Mouse (Mus musculus) MEL (cell line): ENCODE results near the gene Reep1. TPM values are rescaled to one million over a fixed set of nuclear protein-coding genes. Genes with fewer than 3 reads are reported as not detected.

Experiments used
- DNase-seq: peaks from one replicate; pipeline ENCODE4 v3.0.0; 2011; ENCODE audit warnings: low read depth, low spot score
- H3K27ac ChIP-seq: 2 replicates; pipeline ENCODE4 v1.5.1; 2012; ENCODE audit warnings: low read depth, mild to moderate bottlenecking, control low read depth, low read length, moderate library complexity; ENCODE audit not compliant: control insufficient read depth
- H3K27me3 ChIP-seq, 2 experiments: fragments of 150-350 bp in 1 of 2; sonication (generic) in 1 of 2; 2 replicates each; pipeline ENCODE4 v1.6.1; 2012; ENCODE audit warnings: low read length in 2 of 2, mild to moderate bottlenecking in 2 of 2, improper control_type of control experiment in 1 of 2, moderate library complexity in 1 of 2; ENCODE audit not compliant: insufficient read depth in 2 of 2, control insufficient read depth in 1 of 2
- H3K36me3 ChIP-seq, 2 experiments: 2 replicates each; pipeline ENCODE4 v1.6.1; 2012 to 2014; ENCODE audit warnings: low read length in 2 of 2, improper control_type of control experiment in 1 of 2, inconsistent platforms in 1 of 2, mild to moderate bottlenecking in 1 of 2; ENCODE audit not compliant: insufficient read depth in 2 of 2, control insufficient read depth in 1 of 2
- H3K4me1 ChIP-seq, 2 experiments: fragments of 150-350 bp in 1 of 2; sonication (generic) in 1 of 2; 2 replicates each; pipeline ENCODE4 v1.6.1; 2012; ENCODE audit warnings: low read length in 2 of 2, improper control_type of control experiment in 1 of 2, mild to moderate bottlenecking in 1 of 2; ENCODE audit not compliant: insufficient read depth in 2 of 2, control insufficient read depth in 1 of 2
- H3K4me3 ChIP-seq, 2 experiments: fragments of 150-350 bp in 1 of 2; sonication (generic) in 1 of 2; 2 replicates each; pipeline ENCODE4 v1.5.1; 2012; ENCODE audit warnings: low read depth in 2 of 2, low read length in 2 of 2, mild to moderate bottlenecking in 2 of 2, moderate library complexity in 2 of 2, control low read depth in 1 of 2, improper control_type of control experiment in 1 of 2; ENCODE audit not compliant: control insufficient read depth in 1 of 2, insufficient read depth in 1 of 2
- H3K79me2 ChIP-seq: 2 replicates; pipeline ENCODE4 v1.6.1; 2012; ENCODE audit warnings: mild to moderate bottlenecking, low read length, moderate library complexity; ENCODE audit not compliant: control insufficient read depth, poor library complexity, insufficient read depth
- H3K9ac ChIP-seq: 2 replicates; pipeline ENCODE4 v1.6.1; 2012; ENCODE audit warnings: low read depth, mild to moderate bottlenecking, control low read depth, low read length, moderate library complexity; ENCODE audit not compliant: control insufficient read depth, poor library complexity, severe bottlenecking
- H3K9me3 ChIP-seq: fragments of 150-350 bp; sonication (generic); replicated peaks from 2 replicates; pipeline ENCODE4 v1.6.1; 2012; ENCODE audit warnings: mild to moderate bottlenecking, low read length, improper control_type of control experiment, moderate library complexity; ENCODE audit not compliant: insufficient read depth
- BHLHE40 ChIP-seq: IDR thresholded peaks from 2 replicates; pipeline ENCODE4 v1.6.1; 2012; ENCODE audit warnings: low read depth, mild to moderate bottlenecking, inconsistent platforms, low read length, improper control_type of control experiment, borderline replicate concordance
- CHD1 ChIP-seq: IDR thresholded peaks from 2 replicates; pipeline ENCODE4 v1.6.1; 2012; ENCODE audit warnings: low read depth, mild to moderate bottlenecking, inconsistent platforms, low read length, improper control_type of control experiment
- CHD2 ChIP-seq: IDR thresholded peaks from 2 replicates; pipeline ENCODE4 v1.6.1; 2011; ENCODE audit warnings: low read length, improper control_type of control experiment
- CTCF ChIP-seq, 3 experiments: IDR thresholded peaks in 2 of 3; conservative IDR thresholded peaks in 1 of 3; 2 replicates each; pipeline ENCODE4 v1.5.1; 2011 to 2012; ENCODE audit warnings: low read length in 3 of 3, low read depth in 2 of 3, mild to moderate bottlenecking in 2 of 3, improper control_type of control experiment in 1 of 3, inconsistent platforms in 1 of 3, mixed read lengths in 1 of 3, moderate library complexity in 1 of 3; ENCODE audit not compliant: control insufficient read depth in 1 of 3, insufficient read depth in 1 of 3, poor library complexity in 1 of 3, severe bottlenecking in 1 of 3
- ELF1 ChIP-seq: IDR thresholded peaks from 2 replicates; pipeline ENCODE4 v1.6.1; 2014; ENCODE audit warnings: low read depth, mild to moderate bottlenecking, inconsistent platforms, low read length, improper control_type of control experiment, moderate library complexity
- EP300 ChIP-seq, 2 experiments: IDR thresholded peaks; 2 replicates each; pipeline ENCODE4 v1.6.1; 2011; ENCODE audit warnings: improper control_type of control experiment in 2 of 2, low read length in 2 of 2, low read depth in 1 of 2, mild to moderate bottlenecking in 1 of 2
- GATA1 ChIP-seq: IDR thresholded peaks from 2 replicates; pipeline ENCODE4 v1.6.1; 2011; ENCODE audit warnings: low read depth, low read length, improper control_type of control experiment
- HCFC1 ChIP-seq: IDR thresholded peaks from 2 replicates; pipeline ENCODE4 v1.6.1; 2012; ENCODE audit warnings: low read depth, mild to moderate bottlenecking, inconsistent platforms, low read length, improper control_type of control experiment, moderate library complexity
- JUND ChIP-seq: IDR thresholded peaks from 2 replicates; pipeline ENCODE4 v1.6.1; 2011; ENCODE audit warnings: low read depth, mild to moderate bottlenecking, improper control_type of control experiment, low read length
- KAT2A ChIP-seq: conservative IDR thresholded peaks from 2 replicates; pipeline ENCODE4 v1.6.1; 2012; ENCODE audit warnings: low read depth, low read length, improper control_type of control experiment, inconsistent platforms
- MAFK ChIP-seq: IDR thresholded peaks from 2 replicates; pipeline ENCODE4 v1.6.1; 2011; ENCODE audit warnings: low read depth, mild to moderate bottlenecking, low read length, improper control_type of control experiment, borderline replicate concordance
- MAX ChIP-seq: IDR thresholded peaks from 2 replicates; pipeline ENCODE4 v1.6.1; 2011; ENCODE audit warnings: low read length, improper control_type of control experiment
- MAZ ChIP-seq: IDR thresholded peaks from 2 replicates; pipeline ENCODE4 v1.6.1; 2012; ENCODE audit warnings: low read depth, mild to moderate bottlenecking, inconsistent platforms, low read length, improper control_type of control experiment
- MEF2A ChIP-seq: IDR thresholded peaks from 2 replicates; pipeline ENCODE4 v1.6.1; 2014; ENCODE audit warnings: low read depth, mild to moderate bottlenecking, inconsistent platforms, low read length, improper control_type of control experiment; ENCODE audit not compliant: poor library complexity, insufficient replicate concordance, severe bottlenecking; ENCODE audit errors: extremely low read depth
- MYB ChIP-seq: IDR thresholded peaks from 2 replicates; pipeline ENCODE4 v1.6.1; 2011; ENCODE audit warnings: mild to moderate bottlenecking, low read depth, low read length, improper control_type of control experiment
- MYC ChIP-seq: IDR thresholded peaks from 2 replicates; pipeline ENCODE4 v1.6.1; 2011; ENCODE audit warnings: low read depth, mild to moderate bottlenecking, low read length, improper control_type of control experiment, moderate library complexity
- NELFE ChIP-seq: IDR thresholded peaks from 2 replicates; pipeline ENCODE4 v1.6.1; 2011; ENCODE audit warnings: low read depth, low read length, improper control_type of control experiment
- NRF1 ChIP-seq: IDR thresholded peaks from 2 replicates; pipeline ENCODE4 v1.6.1; 2014; ENCODE audit warnings: low read depth, mild to moderate bottlenecking, inconsistent platforms, low read length, improper control_type of control experiment, moderate library complexity; ENCODE audit not compliant: poor library complexity, insufficient read depth, severe bottlenecking
- POLR2A ChIP-seq, 2 experiments: IDR thresholded peaks; 2 replicates each; pipeline ENCODE4 v1.6.1; 2011 to 2012; ENCODE audit warnings: low read length in 2 of 2, mild to moderate bottlenecking in 2 of 2, control low read depth in 1 of 2, improper control_type of control experiment in 1 of 2, low read depth in 1 of 2, moderate library complexity in 1 of 2; ENCODE audit not compliant: control insufficient read depth in 1 of 2, insufficient read depth in 1 of 2, poor library complexity in 1 of 2
- RCOR1 ChIP-seq: IDR thresholded peaks from 2 replicates; pipeline ENCODE4 v1.6.1; 2012; ENCODE audit warnings: low read depth, mild to moderate bottlenecking, inconsistent platforms, low read length, improper control_type of control experiment
- SIN3A ChIP-seq: IDR thresholded peaks from 2 replicates; pipeline ENCODE4 v1.6.1; 2012; ENCODE audit warnings: low read length, improper control_type of control experiment, inconsistent platforms
- SMC3 ChIP-seq: IDR thresholded peaks from 2 replicates; pipeline ENCODE4 v1.6.1; 2011; ENCODE audit warnings: low read depth, low read length, improper control_type of control experiment
- TBP ChIP-seq: IDR thresholded peaks from 2 replicates; pipeline ENCODE4 v1.8.0; 2011; ENCODE audit warnings: low read depth, low read length, improper control_type of control experiment
- UBTF ChIP-seq: IDR thresholded peaks from 2 replicates; pipeline ENCODE4 v1.6.1; 2012; ENCODE audit warnings: low read depth, mild to moderate bottlenecking, inconsistent platforms, low read length, improper control_type of control experiment, moderate library complexity, borderline replicate concordance; ENCODE audit not compliant: insufficient read depth
- USF1 ChIP-seq: IDR thresholded peaks from 2 replicates; pipeline ENCODE4 v1.6.1; 2014; ENCODE audit warnings: low read depth, mild to moderate bottlenecking, inconsistent platforms, low read length, improper control_type of control experiment, moderate library complexity
- ZC3H11A ChIP-seq: IDR thresholded peaks from 2 replicates; pipeline ENCODE4 v1.6.1; 2012; ENCODE audit warnings: low read depth, mild to moderate bottlenecking, inconsistent platforms, low read length, improper control_type of control experiment
- ZKSCAN1 ChIP-seq: IDR thresholded peaks from 2 replicates; pipeline ENCODE4 v1.6.1; 2012; ENCODE audit warnings: low read depth, mild to moderate bottlenecking, inconsistent platforms, low read length, improper control_type of control experiment, moderate library complexity
- ZNF384 ChIP-seq: IDR thresholded peaks from 2 replicates; pipeline ENCODE4 v1.6.1; 2012; ENCODE audit warnings: low read depth, mild to moderate bottlenecking, inconsistent platforms, low read length, improper control_type of control experiment
- polyA plus RNA-seq, 2 experiments: library from polyadenylated mRNA; stranded (reverse) in 1 of 2; unstranded in 1 of 2; fragments of >175 nt in 1 of 2; fragments of >200 nt in 1 of 2; gene quantifications; 2 replicates each; pipeline versions ENCODE4 v1.2.1 to v1.2.4; 2012; ENCODE audit warnings: low replicate concordance in 2 of 2, low read depth in 1 of 2; ENCODE audit not compliant: insufficient read length in 2 of 2, insufficient read depth in 1 of 2, missing spikeins in 1 of 2
- total RNA-seq: library from RNA; depleted of rRNA; stranded (reverse); fragments of 300-350 nt; gene quantifications from 2 replicates; pipeline ENCODE4 v1.2.3, GENCODE M21; 2012

Gene Reep1
- total and polyA plus RNA-seq, 3 experiments = 0.12 to 0.36 TPM; not detected in 1

GRCm38 (mm10) chr6:71723555-71723954, 16.2 kb downstream of the Reep1 start:
- no peak for DNase-seq

GRCm38 (mm10) chr6:71726710-71727109, 19.3 kb downstream of the Reep1 start:
- Histone ChIP-seq H3K4me1 (no peaks in the 10 kb centered on the region), H3K9ac (no peak overlapping the region), H3K27me3 (peaks cover 0 to 2% of the 10 kb centered on the region in 2 experiments; a peak in 1 of 4 replicates), H3K9me3 (no peaks in the 10 kb centered on the region), H3K4me3 (no peak overlapping the region), H3K79me2 (no peaks in the 10 kb centered on the region), H3K36me3 (no peaks in the 10 kb centered on the region), H3K27ac (no peak overlapping the region)
- no peak for DNase-seq
- TF ChIP-seq CHD2 (no peak), JUND (no peak), MAX (no peak), SIN3A (no peak), MYB (no peak), CTCF (IDR thresholded peaks at IDR 0.05 in 2 of 3, conservative IDR thresholded peaks at IDR 0.05 in 1 of 3; ENCODE audit: control insufficient read depth in 1 of 3, insufficient read depth in 1 of 3, low read depth in 2 of 3, low read length in 3 of 3, poor library complexity in 1 of 3, severe bottlenecking in 1 of 3) (no peak), POLR2A (IDR thresholded peaks at IDR 0.05; ENCODE audit: control insufficient read depth in 1 of 2, insufficient read depth in 1 of 2, low read depth in 1 of 2, low read length in 2 of 2, poor library complexity in 1 of 2) (no peak), MYC (no peak), GATA1 (no peak), MAZ (no peak), RCOR1 (no peak), HCFC1 (no peak), ZNF384 (no peak), UBTF (no peak), BHLHE40 (no peak), USF1 (no peak), CHD1 (no peak), MAFK (no peak), ELF1 (no peak), SMC3 (no peak)

More at GRCm38 (mm10) chr6:71723555-71723954, 16.2 kb downstream of the Reep1 start:
- peaks cover 0 to 2% of the 10 kb centered on the region in 2 experiments; a peak in 1 of 4 replicates for H3K27me3 ChIP-seq
- H3K79me2 ChIP-seq = no peaks in the 10 kb centered on the region
- H3K4me3 ChIP-seq = no peak overlapping the region
- peaks cover 2 to 8% of the 10 kb centered on the region in 2 experiments for H3K4me1 ChIP-seq
- no peak overlapping the region for H3K27ac ChIP-seq
- peaks cover 0 to 11% of the 10 kb centered on the region in 2 experiments; a peak in 2 of 4 replicates for H3K36me3 ChIP-seq
- TF ChIP-seq POLR2A (IDR thresholded peaks at IDR 0.05; ENCODE audit: control insufficient read depth in 1 of 2, insufficient read depth in 1 of 2, low read depth in 1 of 2, low read length in 2 of 2, poor library complexity in 1 of 2) (no peak), KAT2A (no peak), NELFE (no peak), NRF1 (no peak), BHLHE40 (no peak), ZKSCAN1 (no peak), EP300 (IDR thresholded peaks at IDR 0.05; ENCODE audit: low read depth in 1 of 2, low read length in 2 of 2) (no peak), MEF2A (no peak), TBP (no peak), SIN3A (no peak), ZC3H11A (no peak), MYB (no peak), GATA1 (no peak)
- H3K9ac ChIP-seq = no peak overlapping the region
- no peaks in the 10 kb centered on the region for H3K9me3 ChIP-seq
